Mouse (Mus musculus) thymus, adult 2 months (tissue): ENCODE results near the gene Cul1. TPM values are rescaled to one million over a fixed set of nuclear protein-coding genes. Genes with fewer than 3 reads are reported as not detected.

Source experiments
- DNase-seq: peaks from one replicate; pipeline ENCODE4 v3.0.0; 2021
- H3K27ac ChIP-seq: fragments of 200-500 bp; 2 replicates; pipeline ENCODE4 v1.5.1; 2012; ENCODE audit warnings: low read length, control low read depth; ENCODE audit not compliant: control insufficient read depth, insufficient read depth
- H3K27me3 ChIP-seq: fragments of 200-500 bp; 2 replicates; pipeline ENCODE4 v1.6.1; 2012; ENCODE audit warnings: mild to moderate bottlenecking, low read length, moderate library complexity, mixed read lengths; ENCODE audit not compliant: control insufficient read depth, insufficient read depth
- H3K36me3 ChIP-seq: fragments of 200-500 bp; 2 replicates; pipeline ENCODE4 v1.6.1; 2012; ENCODE audit warnings: mild to moderate bottlenecking, low read length, moderate library complexity; ENCODE audit not compliant: control insufficient read depth, insufficient read depth
- H3K4me1 ChIP-seq: fragments of 200-500 bp; replicated peaks from 2 replicates; pipeline ENCODE4 v1.6.1; 2012; ENCODE audit warnings: low read length; ENCODE audit not compliant: control insufficient read depth, insufficient read depth
- H3K4me3 ChIP-seq: fragments of 200-500 bp; 2 replicates; pipeline ENCODE4 v1.5.1; 2012; ENCODE audit warnings: mild to moderate bottlenecking, low read length, control low read depth, moderate library complexity; ENCODE audit not compliant: control insufficient read depth, insufficient read depth
- CTCF ChIP-seq: fragments of 200-500 bp; IDR thresholded peaks from 2 replicates; pipeline ENCODE4 v1.5.1; 2012; ENCODE audit warnings: mild to moderate bottlenecking, control low read depth, low read length, moderate library complexity, borderline replicate concordance; ENCODE audit not compliant: control insufficient read depth, poor library complexity, insufficient read depth; ENCODE audit errors: extremely low read depth
- POLR2A ChIP-seq: fragments of 200-500 bp; IDR thresholded peaks from 2 replicates; pipeline ENCODE4 v1.6.1; 2012; ENCODE audit warnings: mild to moderate bottlenecking, low read length, control low read depth, moderate library complexity; ENCODE audit not compliant: control insufficient read depth, poor library complexity, insufficient read depth; ENCODE audit errors: extremely low read depth
- WGBS: fragments of 180-500 bp; shearing (Covaris S2); methylation state at CpG from one replicate; pipeline ENCODE4 v1.1.7; 2018; 5-methylcytosine and 5-hydroxymethylcytosine counted together
- polyA plus RNA-seq: library from polyadenylated mRNA; depleted of rRNA; stranded (reverse); fragments of >200 nt; gene quantifications from 2 replicates; pipeline ENCODE4 v1.2.3, GENCODE M21; 2012

Cul1 gene
- polyA plus RNA-seq, 1 experiment: 20.7 TPM

DNA sequence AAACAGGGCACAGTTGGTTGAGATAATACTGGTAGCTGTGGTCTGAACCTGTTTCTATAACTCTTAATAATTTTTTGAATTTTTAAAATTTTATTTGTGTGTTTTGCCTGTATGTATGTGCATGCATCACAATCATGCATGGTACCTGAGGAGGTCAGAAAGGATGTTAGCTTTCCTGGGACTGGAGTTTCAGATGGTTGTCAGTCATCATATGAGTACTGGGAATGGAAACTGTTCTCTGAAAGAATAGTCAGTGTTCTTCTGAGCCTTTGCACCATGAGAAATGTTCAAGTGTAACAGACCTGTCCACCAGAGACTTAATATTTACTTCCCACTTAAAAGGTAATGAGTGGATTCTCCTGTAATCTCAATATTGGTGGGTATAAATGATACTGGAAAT, 13.9 kb downstream of the Cul1 start:
- no peak overlapping the region for H3K4me3 ChIP-seq
- H3K4me1 ChIP-seq: peaks cover 2% of the 10 kb centered on the region
- no peak for TF ChIP-seq POLR2A
- no peak for TF ChIP-seq CTCF

DNA sequence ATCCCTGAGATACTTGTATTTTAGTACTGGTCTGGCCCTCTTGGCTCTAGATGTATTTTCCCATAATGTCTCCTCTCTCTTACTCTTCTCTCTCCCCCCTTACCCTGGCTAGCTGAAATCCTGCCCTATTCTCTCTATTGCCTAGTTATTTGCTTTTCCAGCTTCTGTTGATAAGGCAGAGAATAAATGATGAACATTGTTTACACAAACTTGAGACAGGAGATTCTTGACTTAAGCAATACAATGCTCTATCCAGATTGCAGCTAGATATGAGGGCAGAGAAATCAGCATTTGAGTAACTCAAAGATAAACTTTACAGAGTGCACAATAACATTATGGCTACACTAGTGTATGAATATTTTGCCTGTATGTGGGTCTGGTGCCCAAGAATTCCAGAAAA, 16.6 kb downstream of the Cul1 start:
- no peak overlapping the region for H3K27ac ChIP-seq
- H3K27me3 ChIP-seq: no peaks in the 10 kb centered on the region
- H3K4me1 ChIP-seq: peaks cover 2% of the 10 kb centered on the region
- H3K4me3 ChIP-seq: no peak overlapping the region
- DNase-seq: no peak
- no peak for TF ChIP-seq POLR2A
- no peaks in the 10 kb centered on the region for H3K36me3 ChIP-seq

More for the DNA sequence above, 13.9 kb downstream of the Cul1 start:
- no peak for DNase-seq
- Histone ChIP-seq H3K27ac (no peak overlapping the region), H3K36me3 (no peaks in the 10 kb centered on the region), H3K27me3 (no peaks in the 10 kb centered on the region)

- H3K4me1 ChIP-seq: peaks cover under 1% of the 10 kb centered on the region
- DNase-seq: no peak
- no peak overlapping the region for H3K27ac ChIP-seq
- H3K36me3 ChIP-seq: no peaks in the 10 kb centered on the region
- no peak for TF ChIP-seq POLR2A
- TF ChIP-seq CTCF: no peak
- H3K27me3 ChIP-seq: no peaks in the 10 kb centered on the region
- no peak overlapping the region for H3K4me3 ChIP-seq
These were observed 19.2 kb downstream of the Cul1 start for GRCm38 (mm10) chr6:47472444-47472843.

- WGBS: 100% methylated on average over 1 of the region's 1 CpGs
- no peaks in the 10 kb centered on the region for H3K27me3 ChIP-seq
- H3K36me3 ChIP-seq: 0 out of 2 replicates have a peak, but pooled peaks cover 4% of the 10 kb centered on the region
- no peak overlapping the region for H3K27ac ChIP-seq
- H3K4me1 ChIP-seq: no peaks in the 10 kb centered on the region
- H3K4me3 ChIP-seq: no peak overlapping the region
- DNase-seq: no peak
- TF ChIP-seq CTCF: no peak
- TF ChIP-seq POLR2A: no peak
These were observed 28.8 kb downstream of the Cul1 start for GRCm38 (mm10) chr6:47482027-47482426.

DNA sequence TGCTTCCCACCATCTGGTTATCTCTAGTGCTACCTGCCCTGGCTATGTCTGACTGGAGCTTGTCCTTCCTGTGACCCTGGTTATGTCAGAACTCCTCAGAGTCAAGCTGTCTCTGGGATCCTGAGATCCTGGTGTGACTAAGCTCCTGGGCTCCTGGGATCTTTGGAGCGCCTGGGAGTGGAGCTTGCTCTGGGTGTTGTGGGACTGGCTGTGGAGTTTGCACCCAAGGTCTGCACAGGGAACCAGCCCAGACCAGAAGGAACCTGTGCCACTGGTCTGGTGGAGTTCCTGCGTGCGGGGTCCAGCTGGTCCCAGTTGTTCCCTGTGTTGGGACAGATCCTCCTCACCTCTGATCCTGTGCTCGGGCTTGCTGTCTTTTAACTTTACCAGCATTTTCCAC, 41.4 kb downstream of the Cul1 start:
- no peak overlapping the region for H3K4me3 ChIP-seq
- WGBS: 98% methylated on average over 4 of the region's 4 CpGs
- TF ChIP-seq CTCF (no peak), POLR2A (no peak)
- no peaks in the 10 kb centered on the region for H3K36me3 ChIP-seq
- no peaks in the 10 kb centered on the region for H3K27me3 ChIP-seq
- no peaks in the 10 kb centered on the region for H3K4me1 ChIP-seq
- no peak for DNase-seq
- H3K27ac ChIP-seq: no peak overlapping the region

DNA sequence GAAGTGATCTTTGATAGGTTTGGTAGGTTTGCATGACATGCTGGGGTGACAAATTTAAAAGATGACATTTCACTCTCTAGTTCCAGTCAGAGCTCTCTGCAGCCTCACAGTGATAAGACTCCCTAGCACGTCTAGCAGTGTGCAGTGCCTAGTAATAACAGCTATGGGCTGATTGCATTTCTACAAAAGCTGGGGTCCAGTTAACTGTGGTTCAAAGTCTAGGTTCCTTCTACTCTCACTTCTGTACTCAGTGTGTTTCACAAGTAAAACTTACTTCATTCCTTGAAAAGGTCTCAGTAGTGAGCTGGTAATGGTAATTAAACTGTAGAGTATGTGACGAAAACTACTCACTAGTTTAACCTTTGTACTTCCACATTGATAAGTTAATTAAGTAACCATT, 66.8 kb downstream of the Cul1 start:
- TF ChIP-seq POLR2A (no peak), CTCF (no peak)
- Histone ChIP-seq H3K36me3 (peaks cover 59% of the 10 kb centered on the region), H3K27me3 (no peaks in the 10 kb centered on the region), H3K27ac (no peak overlapping the region), H3K4me3 (no peak overlapping the region), H3K4me1 (no peaks in the 10 kb centered on the region)
- no peak for DNase-seq
- 94% methylated on average over 2 of the region's 2 CpGs for WGBS

DNA sequence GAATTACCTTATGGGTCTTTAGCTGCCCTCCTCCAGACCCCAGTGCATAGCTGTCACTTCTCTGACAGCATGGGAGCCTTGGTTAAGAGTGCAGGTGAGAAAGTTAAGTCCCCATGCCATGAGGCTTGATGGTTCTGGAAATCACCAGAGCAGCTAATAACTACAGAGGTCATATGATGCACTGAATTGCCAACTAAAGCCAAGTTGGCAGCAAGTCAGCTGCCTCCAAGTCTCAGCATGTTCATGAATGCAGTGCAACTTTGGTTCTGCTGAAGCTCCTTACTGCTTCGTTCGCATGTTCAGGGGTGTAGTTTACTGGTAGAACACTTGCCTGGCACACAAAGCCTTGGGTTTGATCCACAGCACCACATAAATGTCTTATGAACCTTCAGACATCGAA, 69.2 kb downstream of the Cul1 start:
- H3K27ac ChIP-seq: no peak overlapping the region
- no peak for DNase-seq
- TF ChIP-seq POLR2A (no peak), CTCF (no peak)
- H3K4me3 ChIP-seq: no peak overlapping the region
- 89% methylated on average over 3 of the region's 3 CpGs for WGBS
- peaks cover 59% of the 10 kb centered on the region for H3K36me3 ChIP-seq
- no peaks in the 10 kb centered on the region for H3K4me1 ChIP-seq
- H3K27me3 ChIP-seq: no peaks in the 10 kb centered on the region

DNA sequence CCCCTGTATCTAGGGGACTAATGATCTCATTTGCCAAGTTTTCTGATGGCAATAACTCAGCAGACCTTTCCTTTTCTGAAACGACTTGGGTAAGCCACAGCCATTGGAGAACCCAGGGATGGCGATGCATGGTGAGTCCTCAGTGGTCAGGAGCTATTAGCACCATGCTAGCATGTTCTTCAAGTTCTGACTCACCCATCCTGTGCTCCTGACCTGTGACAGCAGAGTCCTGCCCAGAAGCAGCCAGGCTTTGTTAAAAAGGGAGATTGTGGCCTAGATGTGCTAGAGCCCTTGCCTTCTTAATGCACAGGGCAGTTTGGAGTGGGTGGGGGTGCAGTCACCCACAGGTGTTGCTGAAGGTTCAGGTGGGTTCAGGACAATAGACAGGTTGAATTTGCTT, 71.8 kb downstream of the Cul1 start:
- TF ChIP-seq POLR2A: no peak
- no peak for TF ChIP-seq CTCF
- no peaks in the 10 kb centered on the region for H3K27me3 ChIP-seq
- no peak for DNase-seq
- H3K4me1 ChIP-seq: no peaks in the 10 kb centered on the region
- WGBS: 81% methylated on average over 2 of the region's 2 CpGs
- peaks cover 61% of the 10 kb centered on the region for H3K36me3 ChIP-seq
- no peak overlapping the region for H3K27ac ChIP-seq
- H3K4me3 ChIP-seq: no peak overlapping the region
